Mouse (Mus musculus) kidney, postnatal 0 days (tissue): ENCODE measurements around the gene Peg3. TPM values are rescaled to one million over a fixed set of nuclear protein-coding genes. Genes with fewer than 3 reads are reported as not detected.

Experiments
- ATAC-seq: fragments of 200-750 bp; cut with Nextera tagmentation; replicated peaks from 2 replicates; pipeline ENCODE4 v1.8.0; 2017; ENCODE audit warnings: low read depth, moderate number of reproducible peaks, moderate TSS enrichment, moderate library complexity; ENCODE audit not compliant: low FRiP score
- DNase-seq: peaks from one replicate; pipeline ENCODE4 v3.0.0-alpha.2; 2016; ENCODE audit warnings: low spot score
- H3K27ac ChIP-seq: fragments of 300-500 bp; sonication (generic); 2 replicates; pipeline ENCODE4 v1.5.1; 2014; ENCODE audit warnings: mild to moderate bottlenecking
- H3K27me3 ChIP-seq: fragments of 300-500 bp; sonication (generic); 2 replicates; pipeline ENCODE4 v1.6.1; 2014; ENCODE audit warnings: low read length, mixed read lengths; ENCODE audit not compliant: insufficient read depth
- H3K36me3 ChIP-seq: fragments of 300-500 bp; sonication (generic); 2 replicates; pipeline ENCODE4 v1.6.1; 2014; ENCODE audit warnings: low read length, mixed read lengths; ENCODE audit not compliant: insufficient read depth
- H3K4me1 ChIP-seq: fragments of 300-500 bp; sonication (generic); replicated peaks from 2 replicates; pipeline ENCODE4 v1.6.1; 2014; ENCODE audit warnings: antibody characterized with exemption, low read length, mixed read lengths; ENCODE audit not compliant: insufficient read depth
- H3K4me2 ChIP-seq: fragments of 300-500 bp; sonication (generic); 2 replicates; pipeline ENCODE4 v1.6.1; 2014; ENCODE audit warnings: mild to moderate bottlenecking, low read length, moderate library complexity, mixed read lengths
- H3K4me3 ChIP-seq: fragments of 300-500 bp; sonication (generic); replicated peaks from 2 replicates; pipeline ENCODE4 v1.5.1; 2014; ENCODE audit warnings: low read depth, low read length
- H3K9ac ChIP-seq: fragments of 300-500 bp; sonication (generic); 2 replicates; pipeline ENCODE4 v1.6.1; 2014; ENCODE audit warnings: low read depth, low read length
- H3K9me3 ChIP-seq: fragments of 300-500 bp; sonication (generic); replicated peaks from 2 replicates; pipeline ENCODE4 v1.6.1; 2016; ENCODE audit warnings: low read length, inconsistent platforms, mixed read lengths
- CTCF ChIP-seq: IDR thresholded peaks from 2 replicates; pipeline ENCODE4 v1.5.1; 2016; ENCODE audit warnings: antibody characterized with exemption, low read depth, mild to moderate bottlenecking, moderate library complexity
- WGBS: fragments of 180-500 bp; shearing (Covaris S2); extraction: QIAGEN DNeasy Blood & Tissue Kit; methylation state at CpG from one replicate; pipeline ENCODE4 v1.1.7; 2014; 5-methylcytosine and 5-hydroxymethylcytosine counted together
- polyA plus RNA-seq: library from polyadenylated mRNA; unstranded; fragments of >200 nt; fragmentation: Nextera tagmentation; extraction: Ambion mirVana; gene quantifications from 2 replicates; pipeline ENCODE4 v1.2.1, GENCODE M21; 2015

Gene Peg3
- polyA plus RNA-seq, 1 experiment from 2014 or later: 73.5 TPM

- peak overlapping the region; percentile 50; the same call in 1 of the 2 replicates for H3K27ac ChIP-seq
- DNase-seq (peak; percentile 69), ATAC-seq (no peak)
- TF ChIP-seq CTCF: no peak
- no peak overlapping the region for H3K9ac ChIP-seq
- H3K4me2 ChIP-seq: no peak overlapping the region
- H3K27me3 ChIP-seq: no peaks in the 10 kb centered on the region
- H3K4me3 ChIP-seq: no peak overlapping the region
- H3K36me3 ChIP-seq: no peaks in the 10 kb centered on the region
- no peaks in the 10 kb centered on the region; the same call in 1 of the 2 replicates for H3K4me1 ChIP-seq
- 36% methylated on average over 10 of the region's 10 CpGs for WGBS
- H3K9me3 ChIP-seq: no peaks in the 10 kb centered on the region
These were observed 14.2 kb upstream of the Peg3 start for GRCm38 (mm10) chr7:6744281-6744904.

- Histone ChIP-seq H3K4me3 (no peak overlapping the region), H3K4me2 (no peak overlapping the region), H3K9me3 (no peaks in the 10 kb centered on the region), H3K9ac (no peak overlapping the region), H3K27me3 (no peaks in the 10 kb centered on the region), H3K36me3 (no peaks in the 10 kb centered on the region), H3K4me1 (no peaks in the 10 kb centered on the region), H3K27ac (no peak overlapping the region)
- no peak for TF ChIP-seq CTCF
- no peak for ATAC-seq
- DNase-seq: no peak
- WGBS: 56% methylated on average over 1 of the region's 1 CpGs
These were observed 5.8 kb upstream of the Peg3 start for GRCm38 (mm10) chr7:6736060-6736459.

DNA sequence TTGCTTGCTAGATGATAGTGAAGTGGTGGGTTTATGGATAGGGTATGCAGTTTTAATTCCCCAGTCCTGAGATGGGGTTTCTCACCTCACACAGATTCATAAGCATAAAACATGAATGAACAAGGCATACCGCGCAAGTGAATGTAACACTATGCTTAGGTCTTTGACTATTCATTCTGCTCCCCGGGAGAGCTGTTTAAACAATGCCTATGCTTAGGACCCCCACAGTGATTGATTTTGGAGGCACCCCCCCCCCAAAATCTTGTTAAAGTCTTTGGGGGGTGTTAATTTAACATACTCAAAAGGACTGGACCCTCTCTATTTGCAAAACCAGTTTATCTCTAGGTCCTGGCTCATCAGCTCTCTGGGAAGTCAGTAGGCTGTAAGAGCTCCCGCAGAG, 1.7 kb upstream of the Peg3 start:
- Histone ChIP-seq H3K36me3 (no peaks in the 10 kb centered on the region), H3K27ac (no peak overlapping the region), H3K27me3 (no peaks in the 10 kb centered on the region), H3K9ac (no peak overlapping the region), H3K4me1 (no peaks in the 10 kb centered on the region), H3K9me3 (no peaks in the 10 kb centered on the region; the same call in 1 of the 2 replicates), H3K4me2 (peak overlapping the region; percentile 61), H3K4me3 (peak overlapping the region; percentile 50)
- TF ChIP-seq CTCF: no peak
- DNase-seq (no peak), ATAC-seq (no peak)
- 51% methylated on average over 4 of the region's 4 CpGs for WGBS

DNA sequence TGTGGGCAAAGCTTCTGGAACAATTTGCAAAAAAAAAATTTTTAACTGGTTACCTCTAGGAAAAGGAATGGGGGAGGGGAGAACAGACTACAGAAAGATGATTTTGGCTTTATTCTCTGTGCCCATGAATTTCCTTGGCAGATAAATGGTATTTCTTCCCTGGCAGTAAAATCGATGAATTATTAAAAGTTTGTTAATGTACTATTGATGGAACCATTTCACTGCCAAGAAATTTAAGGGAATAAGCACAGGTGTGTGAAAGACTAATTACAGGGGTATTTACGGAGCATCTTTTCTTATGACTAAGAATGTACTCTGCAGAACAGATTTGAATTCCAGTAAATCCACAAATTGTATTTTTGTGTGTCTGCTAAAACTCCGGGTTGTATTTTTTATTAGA, 1.1 kb upstream of the Peg3 start:
- TF ChIP-seq CTCF: no peak
- Histone ChIP-seq H3K27ac (no peak overlapping the region), H3K4me2 (peak overlapping the region; percentile 61), H3K9me3 (no peaks in the 10 kb centered on the region; the same call in 1 of the 2 replicates), H3K4me3 (peak overlapping the region; percentile 50), H3K4me1 (no peaks in the 10 kb centered on the region), H3K9ac (no peak overlapping the region), H3K36me3 (no peaks in the 10 kb centered on the region), H3K27me3 (no peaks in the 10 kb centered on the region)
- no peak for DNase-seq
- no peak for ATAC-seq
- WGBS: 55% methylated on average over 3 of the region's 3 CpGs

DNA sequence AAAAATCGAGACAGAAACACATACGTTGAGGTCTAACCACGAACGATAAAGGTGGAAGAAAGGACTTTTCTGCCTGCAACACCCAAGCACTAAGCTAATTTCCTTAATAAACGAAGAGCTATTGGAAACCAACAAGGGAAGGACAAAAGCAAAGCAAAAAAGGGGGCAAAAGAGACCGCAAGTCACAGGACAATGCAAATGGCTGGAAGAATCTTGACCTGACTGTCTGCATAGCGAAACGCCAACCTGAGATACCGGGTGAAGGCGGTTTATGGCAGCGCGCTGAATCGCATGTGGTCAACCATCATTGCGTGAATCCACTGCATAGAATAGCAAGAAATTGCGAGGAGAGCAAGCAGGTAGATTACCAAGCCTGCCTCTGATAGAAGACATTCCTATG, 570 bp upstream of the Peg3 start:
- Histone ChIP-seq H3K9ac (peak overlapping the region; percentile 43; the same call in 1 of the 2 replicates), H3K9me3 (no peaks in the 10 kb centered on the region; the same call in 1 of the 2 replicates), H3K4me2 (peak overlapping the region; percentile 61), H3K27ac (no peak overlapping the region), H3K27me3 (no peaks in the 10 kb centered on the region), H3K4me3 (peak overlapping the region; percentile 50), H3K4me1 (no peaks in the 10 kb centered on the region), H3K36me3 (no peaks in the 10 kb centered on the region)
- ATAC-seq: no peak
- no peak for TF ChIP-seq CTCF
- DNase-seq: peak; percentile 34
- WGBS: 47% methylated on average over 15 of the region's 15 CpGs

- H3K9me3 ChIP-seq: no peaks in the 10 kb centered on the region; the same call in 1 of the 2 replicates
- H3K27me3 ChIP-seq: no peaks in the 10 kb centered on the region
- H3K4me1 ChIP-seq: no peaks in the 10 kb centered on the region
- H3K4me2 ChIP-seq: peak overlapping the region; percentile 61
- WGBS: 51% methylated on average over 37 of the region's 37 CpGs
- DNase-seq (peak; percentile 95), ATAC-seq (peak; percentile 48)
- H3K9ac ChIP-seq: peak overlapping the region; percentile 69
- peak overlapping the region; percentile 50 for H3K4me3 ChIP-seq
- no peaks in the 10 kb centered on the region; the same call in 1 of the 2 replicates for H3K36me3 ChIP-seq
- TF ChIP-seq CTCF: peak; percentile 56
- peak overlapping the region; percentile 92 for H3K27ac ChIP-seq
These were observed 992 bp downstream of the Peg3 start for GRCm38 (mm10) chr7:6729061-6729817.
